In genomic region chr10:10471961-10472610, GRCm38 (mm10) we compare ENCODE assay signal across 8 mouse cellular contexts. TPM values are rescaled to one million over a fixed set of nuclear protein-coding genes. Genes with fewer than 3 reads are reported as not detected.
DNase-seq lines count a peak whose midpoint lies in the region; ATAC-seq and TF ChIP-seq lines count a peak whose summit lies in the region.

Gene Adgb (minus strand): TSS chr10:10472326.

- no peaks in the 10 kb centered on the region for H3K27me3 ChIP-seq in embryonic facial prominence, embryonic 13.5 days
- H3K27me3 ChIP-seq in heart, adult 2 months (ENCODE audit: control insufficient read depth, insufficient read depth, low read length), result no peaks in the 10 kb centered on the region

- TF ChIP-seq CTCF in heart, adult 2 months (IDR thresholded peaks at IDR 0.05), result no peak

- no peaks in the 10 kb centered on the region for H3K9me3 ChIP-seq in embryonic facial prominence, embryonic 13.5 days

- H3K27ac ChIP-seq in embryonic facial prominence, embryonic 13.5 days, result no peak within 1 kb of the TSS
- H3K27ac ChIP-seq in heart, adult 2 months, result no peak within 1 kb of the TSS

- peak; percentile 62; the same call in 1 of the 2 replicates for ATAC-seq in embryonic facial prominence, embryonic 13.5 days (ENCODE audit: insufficient number of reproducible peaks, insufficient read depth, low FRiP score, low TSS enrichment, low read depth)
- peak; percentile 67 for ATAC-seq in megakaryocyte, adult 5-6 weeks (ENCODE audit: poor library complexity, severe bottlenecking)
- ATAC-seq in CD4-positive, CD25-positive, alpha-beta regulatory T cell, adult 4 months, result no peak

- peak within 1 kb of the TSS; percentile 31 for H3K4me3 ChIP-seq in embryonic facial prominence, embryonic 13.5 days
- peak within 1 kb of the TSS; percentile 11; the same call in 1 of the 2 replicates for H3K4me3 ChIP-seq in heart, adult 2 months

- WGBS in embryonic facial prominence, embryonic 13.5 days, result 6% methylated on average over 22 of the region's 22 CpGs
- 8% methylated on average over 22 of the region's 22 CpGs for WGBS in heart, adult 2 months

- intact Hi-C loops in heart, adult 2 months (cut with DNase I), result loop anchor here (5.0 kb wide), 1 partner anchor 85 kb away; the partner anchor contains the start of gene Rab32
- intact Hi-C loops in left cerebral cortex, postnatal 25 days (cut with DNase I), result no loop called here

- peak; percentile 75 for DNase-seq in brain, adult 2 months (ENCODE audit: low read depth, low spot score)
- peak; percentile 65 to 80 for DNase-seq in heart, adult 2 months
- DNase-seq in kidney, adult 18-20 months, result peak; percentile 49
- DNase-seq in left cerebral cortex, postnatal 25 days (ENCODE audit: low spot score in 2 of 2), result peak; percentile 59 to 78
- peak; percentile 63 for DNase-seq in right cerebral cortex, postnatal 14 days

- no peak for TF ChIP-seq EP300 in heart, adult 2 months (IDR thresholded peaks at IDR 0.05; ENCODE audit: insufficient read depth, low read depth, low read length)

- H3K79me2 ChIP-seq in heart, adult 2 months (replicated peaks; ENCODE audit: control insufficient read depth, insufficient read depth, low read length), result no peaks in the 10 kb centered on the region

- TF ChIP-seq POLR2A in heart, adult 2 months (IDR thresholded peaks at IDR 0.05; ENCODE audit: insufficient read depth, low read depth, low read length), result no peak

- no peaks in the 10 kb centered on the region for H3K36me3 ChIP-seq in embryonic facial prominence, embryonic 13.5 days
- no peaks in the 10 kb centered on the region for H3K36me3 ChIP-seq in heart, adult 2 months (ENCODE audit: control insufficient read depth, insufficient read depth, low read length)

- H3K4me2 ChIP-seq in embryonic facial prominence, embryonic 13.5 days, result peak within 1 kb of the TSS; percentile 63

- H3K9ac ChIP-seq in embryonic facial prominence, embryonic 13.5 days, result peak within 1 kb of the TSS; percentile 63
- 0 out of 2 replicates have a peak within 1 kb of the TSS, but pooled peaks have one; percentile 28 for H3K9ac ChIP-seq in heart, adult 2 months (ENCODE audit: low read depth, low read length)

- peaks cover 6% of the 10 kb centered on the region for H3K4me1 ChIP-seq in embryonic facial prominence, embryonic 13.5 days
- H3K4me1 ChIP-seq in heart, adult 2 months (ENCODE audit: control insufficient read depth, insufficient read depth, low read length), result no peaks in the 10 kb centered on the region

RNA-seq across cellular contexts. Expression of gene Adgb, which starts in this region (rescaled TPM):
- polyA plus RNA-seq in embryonic facial prominence, embryonic 13.5 days (2015; fragmentation: Nextera tagmentation; extraction: Ambion mirVana), result 0.07 and 0.12 TPM in 2 replicates
- under 1 TPM in 1 of 2 experiments, not detected in 1; 0.07 TPM for total RNA-seq in heart, adult 2 months (2021)
- polyA plus RNA-seq in heart, adult 2 months (2012; rRNA removed), result 0.18 and 0.27 TPM in 2 replicates
- total RNA-seq in left cerebral cortex, postnatal 25 days (2021), result under 1 TPM; 0.23 to 0.25 TPM
- 0.27 and 1.4 TPM in 2 replicates for total RNA-seq in megakaryocyte, adult 5-6 weeks (2015)
- total RNA-seq in megakaryocyte, adult 5-6 weeks (2017), result 0.40 and 0.53 TPM in 2 replicates
- under 1 TPM in 1 of 2 experiments, not detected in 1; 0.20 TPM for polyA plus RNA-seq in CD4-positive, CD25-positive, alpha-beta regulatory T cell, adult 4 months (2017; shearing (Covaris generic))

Comparison
In these comparisons a context has a peak if more than half of its experiments do, and no peak if none do; other contexts are left out.
1. Peak in ATAC-seq, H3K4me3 ChIP-seq, H3K9ac ChIP-seq and H3K4me2 ChIP-seq in embryonic facial prominence, embryonic 13.5 days; RNA of the gene not detected or under 1 TPM.
2. Peak in DNase-seq, H3K4me3 ChIP-seq and H3K9ac ChIP-seq in heart, adult 2 months; RNA of the gene not detected or under 1 TPM.
3. Peak in DNase-seq in left cerebral cortex, postnatal 25 days; RNA of the gene not detected or under 1 TPM.